Mouse (Mus musculus) right cerebral cortex, adult 2 months (tissue): ENCODE measurements around the gene She.

ENCODE experiments used
- DNase-seq, 2 experiments: peaks; one replicate each; pipeline ENCODE4 v3.0.0; 2021 to 2022; ENCODE audit warnings: low spot score in 2 of 2

Gene She

GRCm38 (mm10) chr3:89883582-89884041, 52.4 kb downstream of the She start:
- no peak for DNase-seq

- no peak for DNase-seq
These were observed 54.6 kb downstream of the She start for GRCm38 (mm10) chr3:89885766-89886165.

GRCm38 (mm10) chr3:89887582-89888230, 56.5 kb downstream of the She start:
- DNase-seq: no peak

GRCm38 (mm10) chr3:89889841-89890430, 58.8 kb downstream of the She start:
- DNase-seq: no peak

GRCm38 (mm10) chr3:89891696-89892095, 60.5 kb downstream of the She start:
- DNase-seq: no peak

GRCm38 (mm10) chr3:89892517-89893106, 61.4 kb downstream of the She start:
- no peak for DNase-seq

GRCm38 (mm10) chr3:89896571-89896970, 65.4 kb downstream of the She start:
- DNase-seq: no peak

GRCm38 (mm10) chr3:89897204-89897796, 66.1 kb downstream of the She start:
- no peak for DNase-seq

- no peak for DNase-seq
These were observed 66.8 kb downstream of the She start for GRCm38 (mm10) chr3:89898011-89898410.

GRCm38 (mm10) chr3:89898870-89899510, 67.8 kb downstream of the She start:
- DNase-seq: no peak

GRCm38 (mm10) chr3:89899511-89899908, 68.3 kb downstream of the She start:
- DNase-seq: no peak

GRCm38 (mm10) chr3:89907846-89908245, 76.7 kb downstream of the She start:
- DNase-seq: no peak
